Mouse (Mus musculus) frontal cortex, postnatal 10 days (tissue): ENCODE data around the gene Gm9903.

Experiments used
- DNase-seq, 2 experiments: peaks; one replicate each; pipeline ENCODE4 v3.0.0; 2022; ENCODE audit warnings: low spot score in 2 of 2, mixed read lengths in 1 of 2

Gene Gm9903

GRCm38 (mm10) chr5:33640652-33641051, 10.9 kb downstream of the Gm9903 start:
- peak in 1 of 2 experiments; percentile 33 for DNase-seq

DNA sequence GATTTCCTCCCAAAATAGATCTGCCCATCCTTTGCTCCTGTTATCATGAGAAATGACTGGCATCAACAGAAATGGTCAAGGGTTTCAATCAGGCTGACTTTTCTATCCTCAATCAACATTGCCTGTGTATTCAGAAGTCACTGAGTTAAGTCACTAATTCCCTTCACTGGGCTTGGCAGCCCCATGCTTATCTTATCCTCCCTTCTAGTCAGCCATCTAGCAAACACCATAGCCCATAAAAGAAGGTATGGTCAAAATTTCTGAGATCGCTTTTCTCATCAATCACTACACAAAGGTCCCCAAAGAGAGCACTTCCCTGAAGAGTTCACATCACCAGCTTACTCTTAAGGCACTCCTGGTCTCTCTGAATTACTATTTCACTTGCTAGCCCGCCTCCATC, 21.3 kb downstream of the Gm9903 start:
- DNase-seq = no peak

DNA sequence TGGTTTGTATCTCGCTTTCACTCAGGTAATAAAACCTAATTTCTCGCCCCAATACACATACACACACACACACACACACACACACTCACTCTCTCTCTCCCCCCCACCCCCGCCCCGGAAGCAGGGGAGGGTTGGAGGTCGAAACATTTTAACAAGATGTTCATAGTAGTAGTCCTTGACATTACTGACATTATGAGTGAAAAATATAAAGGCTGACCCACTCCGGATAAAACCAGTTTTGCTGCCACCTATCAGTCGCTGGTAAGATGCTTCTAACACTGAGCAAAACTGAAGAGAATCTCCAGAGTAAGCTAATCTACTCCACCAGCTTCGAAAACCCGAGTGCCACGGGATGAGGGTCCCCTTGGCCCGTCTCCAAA, 21.8 kb downstream of the Gm9903 start:
- no peak for DNase-seq

DNA sequence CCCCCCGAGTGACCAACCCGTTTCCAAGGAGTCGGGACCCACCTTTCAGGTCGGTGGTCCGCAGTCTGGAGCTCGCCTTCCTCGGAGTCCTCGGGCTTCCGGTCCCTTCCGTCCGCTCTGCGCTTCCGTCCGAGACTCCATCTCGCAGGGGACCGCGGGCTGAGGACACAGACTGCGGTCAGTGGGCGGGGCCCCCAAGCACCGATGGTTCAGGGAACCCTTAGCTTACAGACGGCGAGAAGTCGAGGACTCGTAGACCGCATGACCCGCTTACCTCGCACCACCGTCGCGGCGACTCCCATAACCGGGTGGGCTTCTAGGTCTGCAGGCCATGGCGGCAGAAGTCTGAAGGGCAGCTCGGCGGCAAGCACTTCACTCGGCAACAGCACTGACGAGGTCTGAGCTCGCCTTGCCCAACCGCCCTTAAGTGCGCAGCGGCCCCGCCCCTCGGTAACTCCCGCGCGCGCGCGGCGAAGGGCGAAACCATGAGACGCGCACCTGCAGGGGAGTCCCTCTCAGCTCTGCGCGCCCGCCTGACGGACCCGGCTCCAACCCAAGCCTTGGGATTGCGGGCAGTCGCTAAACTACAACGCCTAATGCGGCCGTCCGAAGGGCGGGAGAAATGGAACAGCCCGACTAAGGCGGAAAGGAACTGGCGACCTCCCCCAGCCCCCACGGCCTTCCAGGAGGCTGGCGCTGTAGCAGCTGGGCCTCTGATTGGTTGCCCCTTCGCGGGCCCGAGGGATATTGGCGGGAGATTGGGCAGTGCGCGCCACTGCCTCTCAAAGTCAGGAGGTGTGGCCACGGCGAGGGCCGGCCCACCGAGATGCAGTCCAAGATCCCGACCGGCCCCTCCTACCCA, 22.4 kb downstream of the Gm9903 start, which contains the start of gene Slbp:
Gene Slbp (minus strand): TSS at position 654 of the 862 bp plus-strand sequence.
- DNase-seq = peak; percentile 92 to 95

GRCm38 (mm10) chr5:33652783-33653173, 23.1 kb downstream of the Gm9903 start:
- no peak for DNase-seq

- DNase-seq = no peak
These were observed 24.7 kb downstream of the Gm9903 start for GRCm38 (mm10) chr5:33654424-33654823.

GRCm38 (mm10) chr5:33655251-33655840, 25.6 kb downstream of the Gm9903 start:
- DNase-seq = no peak

GRCm38 (mm10) chr5:33656739-33657138, 27.0 kb downstream of the Gm9903 start:
- DNase-seq = no peak

DNA sequence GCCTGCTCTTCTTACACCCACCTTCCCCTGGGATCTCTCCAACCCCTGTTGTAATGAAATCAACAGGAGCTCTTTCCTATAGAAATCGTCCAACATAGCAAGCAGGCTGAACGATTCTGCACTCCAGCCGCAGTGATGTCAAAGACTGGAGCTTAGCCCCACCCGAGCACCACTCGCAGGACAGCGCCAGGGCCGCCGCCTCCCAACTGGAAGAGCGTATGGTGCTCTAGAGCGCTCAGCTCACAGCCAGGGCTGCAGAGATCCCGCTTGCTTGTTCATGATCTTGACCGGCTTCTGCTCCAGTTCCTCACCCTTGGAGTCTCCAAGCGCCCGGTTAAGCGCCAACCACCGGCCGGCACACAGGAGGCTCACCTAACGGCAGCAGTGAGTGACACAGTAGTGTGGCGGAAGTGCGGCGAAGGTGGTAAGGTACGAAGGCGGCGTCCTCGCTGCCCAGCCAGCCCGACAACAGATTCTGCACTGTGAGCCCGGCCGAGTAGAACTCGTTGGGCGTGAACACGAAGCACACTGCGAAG, 27.6 kb downstream of the Gm9903 start:
- no peak for DNase-seq

GRCm38 (mm10) chr5:33657787-33658663, 28.3 kb downstream of the Gm9903 start, which contains the start of the genes Tacc3 and Tmem129:
Gene Tacc3 (plus strand): TSS chr5:33658128.
Gene Tmem129 (minus strand): TSS chr5:33658416.
- peak; percentile 98 for DNase-seq

DNA sequence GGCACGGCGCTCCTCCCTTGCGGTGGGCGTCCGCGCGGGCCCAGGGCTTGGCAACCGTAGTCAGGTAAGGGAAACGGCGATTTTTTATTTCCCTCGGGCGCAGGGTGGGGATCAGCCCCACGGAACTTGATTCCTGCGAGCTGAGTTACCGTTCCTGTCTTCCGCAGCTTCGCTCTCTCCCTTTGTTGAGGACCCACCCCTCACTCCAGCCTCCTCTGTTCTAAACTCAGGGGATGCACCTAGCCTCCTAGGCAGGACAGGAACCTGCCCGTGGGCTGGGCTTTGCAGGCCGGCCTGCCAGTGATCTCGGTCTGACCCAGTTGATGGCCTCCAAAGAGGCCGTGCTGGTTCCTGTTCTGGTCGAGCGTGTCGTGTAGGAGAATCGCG, 28.9 kb downstream of the Gm9903 start:
- no peak for DNase-seq

DNA sequence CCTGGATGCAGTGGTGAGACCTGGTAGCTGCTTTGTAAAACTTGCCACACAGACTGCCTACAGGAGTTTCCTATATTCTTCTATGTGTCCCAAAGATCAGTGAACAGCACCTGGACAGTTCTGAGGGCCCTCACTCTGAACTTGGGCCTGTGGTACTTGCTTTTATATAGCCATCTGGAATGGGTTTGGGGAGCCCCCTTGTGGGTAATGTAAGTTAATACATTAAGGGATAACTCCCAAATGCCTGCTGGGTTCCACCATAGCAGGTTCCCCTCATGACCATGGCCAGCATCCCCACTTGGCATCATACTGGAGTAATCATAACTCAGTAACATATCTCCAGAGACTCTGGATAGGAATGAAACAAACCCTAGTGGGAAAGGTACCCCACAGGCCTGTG, 38.5 kb downstream of the Gm9903 start:
- no peak for DNase-seq

- no peak for DNase-seq
These were observed 41.9 kb downstream of the Gm9903 start for GRCm38 (mm10) chr5:33671659-33672058.

- peak in 1 of 2 experiments; percentile 57 for DNase-seq
These were observed 44.7 kb downstream of the Gm9903 start for GRCm38 (mm10) chr5:33674439-33674838.

- no peak for DNase-seq
These were observed 46.2 kb downstream of the Gm9903 start for GRCm38 (mm10) chr5:33675964-33676363.

GRCm38 (mm10) chr5:33678244-33678643, 48.5 kb downstream of the Gm9903 start:
- no peak for DNase-seq

GRCm38 (mm10) chr5:33681044-33681443, 51.3 kb downstream of the Gm9903 start:
- DNase-seq = no peak
